Mouse (Mus musculus) common myeloid progenitor, adult 5-6 weeks (primary cell): Measurements from ENCODE around the gene Ankrd66. TPM values are rescaled to one million over a fixed set of nuclear protein-coding genes. Genes with fewer than 3 reads are reported as not detected.

Experiments
- ATAC-seq: replicated peaks from 2 replicates; pipeline ENCODE4 v1.8.0; 2016; ENCODE audit warnings: low read depth, mild to moderate bottlenecking, moderate TSS enrichment, inconsistent platforms; ENCODE audit not compliant: poor library complexity, severe bottlenecking
- total RNA-seq: library from RNA; stranded (forward); fragments of 200-1000, 187-1606 nt; gene quantifications from 2 replicates; pipeline ENCODE4 v1.2.3, GENCODE M21; 2017

Ankrd66 gene
- total RNA-seq: not detected in 2 replicates

DNA sequence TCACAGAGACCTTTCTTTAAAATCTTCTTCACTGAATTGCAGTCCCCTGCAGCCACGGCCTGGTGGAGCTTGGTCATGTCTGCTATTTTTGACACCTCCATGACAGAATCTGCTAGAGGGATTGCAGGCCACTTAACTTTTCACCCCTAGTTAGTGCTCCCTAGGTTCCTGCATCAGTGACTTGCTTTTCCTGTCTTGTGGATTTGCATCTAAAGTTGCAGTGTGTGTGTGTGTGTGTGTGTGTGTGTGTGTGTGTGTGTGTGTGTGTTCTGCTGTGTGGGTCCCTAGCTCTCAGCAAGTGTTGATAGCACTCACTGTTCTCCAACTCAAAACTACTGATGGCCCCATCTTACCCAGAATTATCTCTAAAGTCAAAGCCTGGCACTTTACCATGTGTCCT lies at the start of gene Ankrd66:
Gene Ankrd66 (minus strand): TSS at position 101 of the 400 bp plus-strand sequence.
- no peak for ATAC-seq

- ATAC-seq: no peak
Measured at GRCm38 (mm10) chr17:43592296-43593291, 49.2 kb upstream of the Ankrd66 start.

GRCm38 (mm10) chr17:43590531-43590930 lies 47.1 kb upstream of the Ankrd66 start:
- no peak for ATAC-seq

DNA sequence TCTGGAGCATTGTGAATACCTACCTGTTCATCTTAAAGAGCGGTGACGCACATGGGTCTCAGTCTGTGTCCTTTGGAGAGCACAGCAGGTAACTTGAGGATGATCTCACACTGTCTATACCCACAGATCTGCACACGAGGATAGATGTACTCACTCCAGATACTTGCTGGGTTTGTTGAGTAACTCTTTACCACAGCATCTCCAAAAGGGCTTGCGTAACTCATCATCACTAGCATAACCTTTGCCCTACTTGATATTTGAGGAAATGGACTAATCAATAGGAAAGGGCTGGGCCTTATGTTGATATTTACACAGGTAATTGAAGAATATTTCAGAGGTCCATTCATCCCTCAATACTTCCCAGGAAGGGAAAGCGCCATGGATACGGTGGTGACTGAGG lies 46.3 kb upstream of the Ankrd66 start:
- ATAC-seq: no peak

GRCm38 (mm10) chr17:43587278-43587677 lies 43.8 kb upstream of the Ankrd66 start:
- ATAC-seq: no peak

DNA sequence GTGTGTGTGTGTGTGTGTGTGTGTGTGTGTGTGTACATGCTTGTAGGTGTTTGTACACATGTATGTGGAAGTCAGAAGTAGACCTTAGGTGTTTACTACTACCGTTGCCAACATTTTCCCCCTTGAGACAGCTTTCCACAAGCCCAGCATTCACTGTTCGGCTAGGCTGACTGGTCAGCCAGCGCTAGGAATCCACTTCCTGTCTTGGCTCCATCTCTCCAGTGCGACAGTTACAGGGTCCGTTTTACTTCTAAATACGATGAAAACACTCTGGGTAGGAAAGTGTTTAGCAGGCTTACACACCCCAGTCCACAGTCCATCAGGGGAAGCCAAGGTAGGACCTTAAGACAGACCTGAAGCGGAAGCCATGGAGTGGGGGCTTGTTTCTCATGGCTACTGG lies 41.3 kb upstream of the Ankrd66 start:
- no peak for ATAC-seq

GRCm38 (mm10) chr17:43581012-43581467 lies 37.6 kb upstream of the Ankrd66 start:
- no peak for ATAC-seq

GRCm38 (mm10) chr17:43580456-43580855 lies 37.0 kb upstream of the Ankrd66 start:
- ATAC-seq: no peak

DNA sequence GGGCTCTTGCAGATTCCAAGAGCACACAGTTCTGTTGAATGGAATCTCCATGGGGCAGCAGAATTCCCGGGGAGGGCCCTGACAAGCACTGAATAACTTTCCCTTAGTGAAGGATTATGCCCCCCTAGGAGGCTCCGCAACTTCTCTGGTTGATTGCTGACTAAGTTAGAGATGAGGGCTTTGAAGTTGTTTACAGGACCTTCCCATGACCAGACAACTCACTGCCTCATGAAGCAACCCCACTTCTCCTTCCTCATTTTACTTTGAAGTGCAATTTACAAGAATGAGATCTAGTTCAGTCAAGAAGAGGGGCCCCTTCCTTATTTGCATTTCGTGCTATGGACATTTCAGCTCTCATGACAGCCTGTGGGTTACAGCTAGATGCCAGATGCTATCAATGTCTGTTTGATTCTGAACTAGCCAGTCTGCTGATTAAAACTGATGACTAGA lies 30.2 kb upstream of the Ankrd66 start:
- peak; percentile 88 for ATAC-seq

GRCm38 (mm10) chr17:43569287-43569686 lies 25.8 kb upstream of the Ankrd66 start:
- ATAC-seq: no peak

GRCm38 (mm10) chr17:43567992-43568888 lies 24.8 kb upstream of the Ankrd66 start, which contains the start of gene Pla2g7:
TSS of gene Pla2g7 (plus strand) at chr17:43568098.
- peak; percentile 63 for ATAC-seq

DNA sequence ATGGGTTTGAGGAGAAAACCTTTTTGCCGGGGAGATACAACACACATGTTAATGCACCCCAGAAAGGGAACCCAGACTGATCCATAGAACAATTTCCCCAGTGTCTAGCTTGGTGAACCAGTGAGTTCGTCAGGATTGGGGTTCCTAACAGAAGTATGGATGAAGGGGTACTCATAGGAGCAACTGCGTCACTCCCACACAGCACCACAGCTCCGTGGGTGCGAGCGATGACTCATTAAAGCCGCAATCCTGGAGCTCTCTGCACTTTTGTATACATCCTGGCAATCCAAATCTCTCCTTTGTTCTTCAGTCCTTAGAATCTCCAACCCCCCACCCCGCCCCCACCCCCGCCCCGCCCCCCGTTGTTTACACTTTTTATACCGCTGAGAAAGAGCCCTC lies 24.2 kb upstream of the Ankrd66 start:
- ATAC-seq: no peak

DNA sequence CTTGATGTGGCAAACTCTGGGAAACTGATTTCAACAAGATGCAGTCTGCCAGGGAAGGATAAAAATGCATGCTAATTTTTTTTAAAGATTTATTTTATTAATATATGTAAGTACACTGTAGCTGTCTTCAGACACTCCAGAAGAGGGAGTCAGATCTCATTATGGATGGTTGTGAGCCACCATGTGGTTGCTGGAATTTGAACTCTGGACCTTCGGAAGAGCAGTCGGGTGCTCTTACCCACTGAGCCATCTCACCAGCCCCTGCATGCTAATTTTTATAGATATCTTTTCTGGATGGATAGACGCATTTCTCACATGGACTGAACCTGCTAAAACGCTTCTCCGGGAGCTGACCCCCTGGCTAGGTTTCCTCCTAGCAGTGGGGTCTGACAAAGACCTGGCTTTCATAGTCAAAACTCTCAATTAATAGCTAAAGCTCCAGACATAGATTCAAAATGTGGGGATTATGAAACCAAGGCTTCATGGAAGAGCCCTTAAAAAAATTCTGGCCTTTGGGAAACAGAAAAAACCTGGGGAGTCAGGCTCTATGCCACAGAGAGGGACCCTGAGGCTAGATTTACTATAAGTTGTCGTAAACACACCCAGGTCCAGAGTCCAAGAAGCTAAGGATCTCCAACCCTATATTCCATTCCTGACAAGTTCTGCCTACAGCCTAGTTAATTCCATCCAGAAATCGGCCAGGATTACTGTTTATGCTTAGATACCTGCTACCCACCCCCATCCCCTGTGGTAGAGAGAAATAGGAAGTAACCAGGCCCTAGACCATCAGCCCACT lies 20.0 kb upstream of the Ankrd66 start:
- ATAC-seq: no peak

DNA sequence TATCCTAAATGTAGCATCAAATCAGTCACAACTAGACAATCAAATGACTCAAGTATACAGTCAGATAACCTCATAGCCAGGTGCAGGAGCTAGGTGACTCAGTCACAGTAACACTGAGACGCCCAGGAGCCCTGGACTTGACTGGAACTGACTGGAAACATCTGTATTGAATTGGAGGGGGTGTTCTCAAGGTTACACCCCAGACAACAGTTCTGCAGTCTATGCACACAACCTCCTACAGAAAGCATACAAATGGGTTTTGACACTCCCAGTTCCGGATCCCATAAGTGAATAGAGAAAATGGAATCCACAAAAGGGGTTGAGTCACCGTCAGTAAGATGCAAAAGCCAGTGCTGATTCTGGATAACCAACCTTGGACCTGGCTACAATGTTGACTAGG lies 15.2 kb upstream of the Ankrd66 start:
- ATAC-seq: no peak

DNA sequence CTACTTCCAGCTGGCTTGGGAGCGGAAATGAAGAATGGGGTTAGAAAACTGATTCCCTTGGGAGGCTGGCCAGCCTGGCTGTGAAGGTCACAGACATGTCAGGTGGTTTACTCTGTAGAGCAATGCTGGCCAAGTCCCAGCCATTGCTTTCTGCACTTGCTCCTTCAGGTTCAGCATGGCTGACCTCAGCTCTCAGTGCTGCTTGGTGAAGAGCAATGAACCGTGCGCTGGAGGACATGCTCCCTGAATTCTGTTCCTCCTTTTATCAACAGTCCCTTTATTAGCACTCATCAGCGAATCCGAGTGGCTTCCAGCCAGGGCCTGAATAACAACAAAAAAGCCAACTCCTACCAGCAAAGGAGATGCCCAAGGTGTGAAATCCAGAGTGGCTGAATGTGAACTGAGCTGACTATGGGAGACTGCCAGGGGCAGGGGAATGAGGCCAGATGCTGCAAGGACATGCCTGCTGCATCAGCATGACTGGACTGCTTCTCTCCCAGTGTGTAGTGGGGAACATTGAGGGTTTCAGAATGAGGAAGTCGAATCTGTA lies 14.2 kb upstream of the Ankrd66 start:
- peak; percentile 92 for ATAC-seq

DNA sequence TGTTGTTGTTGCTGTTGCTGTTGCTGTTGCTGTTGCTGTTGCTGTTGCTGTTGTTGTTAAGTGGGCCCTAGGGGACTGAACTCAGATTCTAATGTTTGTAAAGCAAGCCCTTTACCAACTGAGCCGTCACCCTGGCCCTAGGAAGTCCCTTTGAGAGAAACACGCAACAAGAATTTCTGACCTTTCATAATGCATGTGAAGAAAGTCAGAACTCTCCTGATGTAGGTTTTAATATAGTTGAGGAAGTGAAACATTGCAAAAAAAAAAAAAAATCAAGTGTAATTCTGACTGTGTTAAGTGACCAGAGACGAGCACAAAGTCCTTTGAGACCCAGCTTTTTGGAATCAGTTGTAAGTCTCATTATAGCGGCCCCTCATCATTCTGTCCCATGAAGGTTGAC lies 13.7 kb upstream of the Ankrd66 start:
- no peak for ATAC-seq

- peak; percentile 38 for ATAC-seq
Measured at GRCm38 (mm10) chr17:43554516-43555403, 11.3 kb upstream of the Ankrd66 start.

DNA sequence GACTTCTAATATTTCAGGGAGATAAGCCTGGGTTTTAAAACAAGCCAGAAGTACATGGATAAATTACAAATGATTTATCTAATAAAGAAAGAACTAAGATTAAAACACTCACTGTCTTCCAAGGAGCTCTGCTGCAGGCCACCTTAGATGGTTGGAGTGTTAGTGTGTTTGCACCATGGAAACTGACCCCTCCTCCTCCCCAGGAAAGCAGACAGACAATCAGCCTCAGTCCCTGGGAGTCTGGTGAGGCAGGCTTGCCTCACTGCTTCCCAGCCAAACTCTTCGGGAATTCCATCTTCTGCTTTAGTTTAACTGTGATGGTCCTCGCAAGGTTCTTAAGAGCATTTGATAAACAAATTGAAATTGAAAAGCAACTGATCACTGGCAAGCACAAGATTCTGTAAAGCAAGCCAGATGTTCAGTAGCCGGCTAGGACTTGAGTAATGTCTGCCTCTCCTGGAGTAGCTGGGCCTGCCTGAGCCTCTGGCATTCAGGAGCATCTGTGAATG lies 7.7 kb upstream of the Ankrd66 start:
- no peak for ATAC-seq
